Mouse (Mus musculus) layer of hippocampus, adult 8-10 months (tissue): ENCODE measurements around the gene Traf3ip2. TPM values are rescaled to one million over a fixed set of nuclear protein-coding genes. Genes with fewer than 3 reads are reported as not detected.

Experiments used
- DNase-seq, 2 experiments: peaks; one replicate each; pipeline ENCODE4 v3.0.0; 2022; ENCODE audit warnings: low spot score in 2 of 2
- total RNA-seq, 4 experiments: library from RNA; stranded (reverse); gene quantifications; 2 replicates each; pipeline ENCODE4 v1.2.4; 2022

The Traf3ip2 gene
- total RNA-seq, 4 experiments from 2014 or later = 1.1 to 5.0 (median 2.8) TPM

DNA sequence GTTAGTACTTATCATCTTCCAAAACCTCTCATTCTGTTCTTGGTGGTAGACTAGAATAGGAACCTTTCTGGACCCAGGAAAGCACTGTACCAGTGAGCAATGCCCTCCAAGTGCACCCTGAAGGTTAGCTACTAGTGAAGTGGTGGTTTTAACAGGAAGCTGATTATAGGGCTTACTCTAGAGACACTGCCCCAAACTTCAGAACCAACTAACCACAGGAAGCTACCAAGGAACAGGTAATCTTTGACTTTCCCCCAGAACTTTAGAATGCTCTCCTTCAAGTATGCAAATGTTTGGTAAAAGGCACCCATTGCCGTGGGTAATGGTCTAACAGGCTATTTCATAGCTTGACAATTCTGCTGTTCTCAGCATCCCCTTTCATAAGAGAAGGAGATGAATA, 12.6 kb upstream of the Traf3ip2 start:
- no peak for DNase-seq

DNA sequence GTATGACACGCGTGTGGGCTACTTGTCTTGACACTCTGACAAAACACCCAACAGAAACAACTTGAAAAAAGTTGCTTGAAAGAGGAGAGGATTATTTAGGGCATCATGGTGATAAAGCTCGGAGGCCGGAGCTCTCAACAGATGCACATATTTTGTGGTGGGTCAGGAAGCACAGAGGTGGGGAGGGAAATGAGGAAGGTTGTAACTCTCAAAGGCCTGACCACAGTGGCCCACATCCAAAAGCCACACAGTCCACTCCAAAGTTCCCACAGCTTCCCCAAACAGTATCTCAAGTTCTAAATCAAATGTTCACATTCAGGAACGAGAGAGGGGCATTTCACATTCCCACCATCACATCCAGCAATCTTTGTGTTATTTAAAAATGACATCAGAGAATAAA, 11.7 kb upstream of the Traf3ip2 start:
- no peak for DNase-seq

DNA sequence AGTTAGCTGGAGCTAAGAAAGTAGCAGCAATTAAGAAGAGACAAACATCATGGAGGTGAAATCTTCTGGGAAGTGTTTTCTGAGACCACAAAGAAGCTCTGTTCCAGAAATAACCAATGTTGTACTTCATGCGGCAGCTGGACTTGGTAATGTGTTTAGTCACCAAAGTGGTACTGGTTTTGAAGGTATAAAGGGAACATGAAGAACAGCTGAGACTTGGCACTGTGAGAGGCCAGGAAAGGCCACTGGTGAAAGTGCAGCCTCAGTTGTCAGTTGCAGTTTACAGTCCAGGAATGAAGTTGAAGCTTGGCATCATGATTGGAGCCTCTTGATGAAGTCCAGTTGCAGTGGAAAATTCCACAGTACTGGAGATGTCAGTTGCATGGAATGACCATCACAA, 6.3 kb upstream of the Traf3ip2 start:
- DNase-seq = no peak

DNA sequence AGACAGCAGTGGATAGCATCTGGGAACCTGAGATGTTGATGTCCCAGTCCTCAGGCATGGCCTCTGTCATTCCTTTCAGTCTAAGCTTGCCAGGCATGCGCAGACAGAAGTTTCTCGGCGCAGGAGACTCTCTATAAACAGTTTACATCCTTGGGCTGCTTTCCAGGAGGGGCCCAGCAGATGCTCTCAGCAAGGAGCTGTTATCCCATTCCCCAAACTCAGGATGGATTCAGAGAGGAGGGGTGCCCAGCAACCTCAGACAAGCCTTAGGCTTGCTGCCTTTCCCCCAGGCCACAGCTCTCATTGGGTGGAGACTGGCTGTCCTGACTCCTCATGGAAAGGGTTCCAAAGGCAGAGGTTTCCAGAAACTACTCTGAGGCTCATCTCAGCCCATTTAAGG, 1.5 kb upstream of the Traf3ip2 start:
- no peak for DNase-seq

DNA sequence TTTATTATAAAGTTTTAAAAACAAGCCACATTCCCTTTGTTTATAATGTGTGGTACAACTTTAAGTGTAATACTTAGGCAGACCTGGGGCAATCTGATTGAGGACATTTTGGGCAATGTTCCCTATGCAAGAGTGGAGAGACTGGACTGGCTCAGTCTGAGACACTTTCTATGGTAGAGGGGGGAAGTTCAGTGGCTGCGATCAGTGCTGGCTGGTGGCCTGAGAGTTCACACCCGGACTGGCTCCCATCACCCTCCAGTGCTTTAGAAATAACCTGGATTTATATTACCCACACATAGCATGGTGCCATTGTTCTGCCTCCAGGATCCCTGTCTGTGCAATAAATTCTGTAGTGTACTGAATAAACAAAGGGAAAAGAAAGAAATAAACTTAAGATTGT, 603 bp upstream of the Traf3ip2 start:
- DNase-seq = no peak

DNA sequence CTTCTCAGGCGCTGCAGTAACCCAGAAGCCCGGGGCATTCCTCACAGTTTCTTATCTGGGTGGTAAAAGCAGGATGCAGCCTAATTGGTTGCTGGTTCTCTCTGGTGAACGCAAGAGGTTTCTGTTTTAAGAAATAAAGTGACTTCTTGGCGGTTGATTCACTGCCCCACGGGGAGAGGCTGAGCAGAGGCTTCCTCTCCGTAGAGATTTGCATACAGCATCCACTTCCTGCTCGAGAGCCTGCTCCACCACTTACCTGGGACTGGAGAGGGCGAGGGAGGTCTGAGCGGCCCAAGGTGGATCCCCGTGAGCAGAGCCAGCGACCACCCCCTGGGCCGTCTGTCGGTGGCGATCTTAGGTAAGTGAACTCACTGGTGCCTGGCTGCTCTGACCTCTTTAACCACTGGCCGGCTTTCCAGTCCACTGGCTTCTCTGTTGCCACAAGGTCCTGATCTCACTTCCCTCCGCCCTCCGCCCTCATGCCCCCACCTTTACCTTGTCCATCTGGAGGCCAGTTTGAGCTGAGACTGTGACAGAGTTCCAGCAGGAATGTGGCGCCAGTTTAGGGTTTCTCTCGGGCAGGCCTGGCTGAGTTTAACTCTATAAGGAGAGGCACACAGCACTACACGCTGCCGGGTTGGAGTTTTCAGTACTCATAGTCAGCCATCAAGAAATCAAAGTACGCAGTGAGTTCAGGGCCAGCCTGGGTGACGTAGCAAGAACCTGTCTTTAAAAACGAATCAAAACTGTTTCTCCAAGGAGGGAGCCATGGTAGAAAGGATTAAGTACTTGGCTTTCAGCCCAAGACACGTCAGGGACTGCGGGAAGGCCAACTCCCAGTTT, 476 bp downstream of the Traf3ip2 start:
- DNase-seq = no peak

DNA sequence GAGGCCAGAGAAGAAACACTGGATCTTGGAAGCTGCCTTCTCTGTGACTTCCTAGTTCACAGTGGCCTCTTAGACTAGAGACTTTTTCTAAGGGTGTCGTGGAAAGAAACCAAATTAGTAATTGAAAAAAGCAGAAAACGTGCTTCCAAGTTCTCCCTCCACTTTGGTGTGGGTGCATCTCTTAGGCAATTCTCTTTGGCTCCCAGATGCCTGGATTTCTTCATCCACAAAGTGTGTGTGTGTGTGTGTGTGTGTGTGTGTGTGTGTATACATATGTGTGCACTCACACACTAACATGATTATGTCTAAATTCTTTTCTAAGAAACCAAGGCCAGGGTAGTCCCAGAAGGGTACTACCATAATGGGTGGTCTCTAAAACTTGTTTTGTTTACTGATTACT, 1.2 kb downstream of the Traf3ip2 start:
- DNase-seq = no peak

DNA sequence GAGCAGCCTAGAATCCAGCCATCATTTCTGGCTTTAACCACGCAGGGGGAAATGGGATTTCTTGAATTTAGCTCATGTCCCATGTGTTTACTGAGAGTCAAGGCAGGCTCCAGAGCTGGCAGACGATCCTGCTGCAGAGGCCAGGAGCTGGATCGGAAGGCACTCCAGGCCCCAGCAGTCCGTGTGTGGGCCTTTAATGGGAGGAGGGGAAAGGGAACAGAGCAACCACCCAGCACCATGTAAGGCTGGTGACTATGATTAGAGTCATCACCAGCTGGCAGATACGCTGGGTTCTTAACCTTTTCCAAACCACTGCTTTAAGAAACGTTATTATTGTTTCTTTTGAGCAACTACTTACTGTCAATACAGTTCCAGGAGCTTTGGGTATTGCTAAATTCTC, 1.9 kb downstream of the Traf3ip2 start:
- no peak for DNase-seq

DNA sequence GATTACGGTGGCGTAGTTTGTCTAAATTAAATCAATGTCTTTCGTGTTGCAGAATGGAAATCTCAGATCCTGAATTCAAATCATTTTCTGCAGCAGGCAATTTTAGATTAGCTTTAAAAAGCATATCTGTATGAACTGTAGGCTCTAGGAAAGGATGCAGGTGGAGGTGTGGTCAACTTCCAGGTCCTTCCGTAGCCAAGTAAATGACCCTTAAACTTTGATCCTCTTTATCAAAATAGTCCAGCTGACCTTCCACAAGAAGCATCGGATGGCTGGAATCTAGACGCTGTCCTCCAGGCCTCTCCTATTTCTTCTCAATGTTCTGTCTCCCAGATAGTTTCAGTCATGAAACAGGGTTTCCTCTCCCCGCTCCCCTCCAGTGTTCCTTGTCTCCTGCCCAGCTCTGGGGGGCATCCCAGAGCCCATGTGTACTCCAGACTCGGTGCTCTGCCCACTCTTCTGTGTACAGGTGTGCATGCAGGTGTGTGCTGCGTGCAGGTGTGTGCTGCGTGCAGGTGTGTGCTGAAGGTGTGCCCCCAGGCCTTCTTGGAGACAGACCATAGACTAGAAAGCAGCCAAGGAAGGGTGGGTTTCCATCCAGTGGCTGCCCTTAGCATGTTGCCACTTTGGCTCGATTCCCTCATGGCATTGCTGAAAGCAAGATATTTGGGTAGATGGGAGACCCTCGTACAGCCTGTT, 2.9 kb downstream of the Traf3ip2 start:
- DNase-seq = no peak

DNA sequence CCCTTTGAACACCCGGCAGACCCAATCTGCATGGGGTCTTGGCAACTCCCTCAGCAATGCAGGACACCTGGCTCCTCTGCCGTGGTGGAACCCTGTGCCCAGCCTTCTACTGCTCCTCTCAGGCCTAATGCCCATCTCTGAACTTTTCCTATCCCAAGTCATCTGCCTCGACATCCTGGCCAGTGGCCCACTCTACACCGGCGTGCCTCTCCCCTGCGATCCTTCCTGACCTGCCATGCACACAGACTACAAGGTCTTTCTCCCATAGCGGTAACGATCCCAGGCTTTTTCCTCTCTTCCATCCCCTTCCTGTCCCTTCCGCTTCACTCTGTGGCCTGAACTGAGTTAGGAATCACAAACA, 3.5 kb downstream of the Traf3ip2 start:
- DNase-seq = no peak

DNA sequence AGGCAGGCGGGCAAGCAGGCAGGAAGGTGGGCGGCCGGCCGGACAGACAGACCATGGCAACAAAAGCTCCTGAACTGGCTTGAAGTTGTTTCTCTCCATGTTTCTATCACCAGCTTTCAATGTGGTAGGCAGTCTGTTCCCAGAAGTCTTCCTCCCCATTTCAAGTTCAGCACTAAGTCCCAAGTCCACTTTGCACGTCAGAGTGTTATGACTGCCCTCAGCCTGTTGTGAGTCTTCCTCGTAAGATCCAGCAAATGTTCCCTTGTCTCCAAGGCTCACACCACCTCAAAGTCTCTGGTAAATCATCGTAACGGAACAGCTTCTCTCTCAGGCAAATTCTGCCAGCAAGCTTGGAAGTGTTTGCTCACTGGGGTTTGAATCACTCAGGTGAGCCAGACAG, 3.9 kb downstream of the Traf3ip2 start:
- DNase-seq = no peak

DNA sequence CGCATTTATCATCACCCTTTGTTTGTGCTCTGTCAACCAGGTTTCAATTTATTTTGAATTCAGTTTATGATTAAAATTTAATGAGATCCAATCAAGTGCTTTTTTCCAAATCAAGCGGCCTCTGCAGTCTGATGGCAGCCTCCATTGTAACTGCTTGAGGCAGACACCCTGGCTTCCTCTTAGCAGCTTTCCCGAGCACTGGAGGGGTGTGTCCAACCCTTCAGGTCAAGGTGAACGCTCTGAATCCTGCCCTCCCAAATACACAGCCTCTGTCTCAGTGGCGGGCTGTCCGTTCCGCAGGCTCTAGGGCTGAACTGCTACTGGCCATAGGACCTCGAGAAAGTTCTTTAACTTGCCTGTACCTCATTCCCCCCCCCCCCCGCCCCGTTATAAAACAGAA, 5.7 kb downstream of the Traf3ip2 start:
- DNase-seq = no peak

DNA sequence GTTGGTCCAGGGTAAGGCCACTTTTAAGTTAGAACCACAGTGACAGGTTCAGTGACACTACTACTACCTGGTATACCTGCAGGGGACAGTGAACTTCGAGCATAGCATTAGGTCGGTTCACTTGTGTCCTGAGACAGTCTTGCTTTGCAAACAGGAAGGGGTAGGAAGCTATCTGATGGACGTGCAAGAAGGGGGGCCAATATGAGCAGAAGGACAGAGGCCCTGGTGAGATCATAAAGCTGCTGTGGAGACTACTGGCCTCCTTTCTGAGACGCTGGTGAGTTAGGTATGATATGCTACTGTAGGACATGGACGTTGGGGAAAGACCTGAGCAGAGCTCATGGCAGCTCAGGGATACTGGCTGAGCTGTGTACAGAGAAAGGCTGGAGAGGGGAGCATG, 7.9 kb downstream of the Traf3ip2 start:
- no peak for DNase-seq

DNA sequence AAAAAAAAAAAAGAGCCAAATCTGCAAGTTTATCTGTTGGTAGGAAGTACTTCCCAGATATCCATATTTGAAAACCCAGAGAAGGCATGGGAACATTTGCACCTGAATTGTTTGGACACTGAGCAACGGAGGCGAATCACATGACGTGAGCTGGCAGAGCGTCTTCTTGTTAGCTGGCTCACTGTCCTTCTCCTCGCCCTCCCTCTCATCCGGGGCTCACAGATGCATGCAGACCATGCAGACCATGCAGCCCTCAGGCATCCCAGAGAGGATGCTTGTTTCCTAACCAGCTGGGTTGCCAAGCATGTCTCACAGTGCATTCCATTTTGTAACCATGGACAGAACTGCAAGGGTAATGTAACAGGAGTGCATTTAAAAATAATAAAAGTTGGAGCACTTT, 11.1 kb downstream of the Traf3ip2 start:
- no peak for DNase-seq

DNA sequence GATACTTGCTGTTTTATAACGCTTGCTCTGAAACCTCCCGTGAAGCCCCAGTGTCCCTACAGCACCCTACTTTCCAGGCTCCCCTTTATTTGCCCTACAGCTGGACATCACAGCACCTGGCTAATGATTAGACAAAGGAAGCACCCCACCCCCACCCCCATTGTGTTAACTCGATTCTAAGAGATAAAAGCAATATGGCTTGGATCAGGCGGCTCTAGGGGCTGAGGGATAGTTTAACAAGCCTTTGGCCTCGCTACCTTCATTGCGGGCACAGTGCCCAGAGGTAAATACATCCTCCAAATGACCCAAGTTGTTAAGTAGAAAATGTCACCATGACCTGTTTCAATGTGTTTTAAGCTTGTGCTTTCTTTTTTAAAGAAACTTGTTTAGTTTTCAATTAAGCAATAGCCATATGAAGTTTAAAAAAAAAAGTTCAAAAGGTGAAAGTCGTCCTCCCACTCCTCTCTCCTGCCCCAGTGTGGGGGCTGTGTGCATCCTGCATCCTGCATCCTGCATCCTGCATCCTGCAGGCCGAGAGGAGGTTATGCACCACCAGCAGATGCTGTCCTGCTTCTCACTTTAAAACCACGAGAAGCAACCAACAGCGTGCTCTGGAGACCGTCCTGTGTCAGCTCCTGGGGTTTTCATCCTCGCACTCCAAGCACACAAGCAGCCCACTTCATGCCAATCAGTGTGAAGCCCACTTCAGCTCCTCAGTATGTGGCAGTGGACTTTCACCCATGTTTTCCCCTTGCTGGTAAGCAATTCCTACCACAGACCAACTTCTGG, 12.3 kb downstream of the Traf3ip2 start:
- no peak for DNase-seq

DNA sequence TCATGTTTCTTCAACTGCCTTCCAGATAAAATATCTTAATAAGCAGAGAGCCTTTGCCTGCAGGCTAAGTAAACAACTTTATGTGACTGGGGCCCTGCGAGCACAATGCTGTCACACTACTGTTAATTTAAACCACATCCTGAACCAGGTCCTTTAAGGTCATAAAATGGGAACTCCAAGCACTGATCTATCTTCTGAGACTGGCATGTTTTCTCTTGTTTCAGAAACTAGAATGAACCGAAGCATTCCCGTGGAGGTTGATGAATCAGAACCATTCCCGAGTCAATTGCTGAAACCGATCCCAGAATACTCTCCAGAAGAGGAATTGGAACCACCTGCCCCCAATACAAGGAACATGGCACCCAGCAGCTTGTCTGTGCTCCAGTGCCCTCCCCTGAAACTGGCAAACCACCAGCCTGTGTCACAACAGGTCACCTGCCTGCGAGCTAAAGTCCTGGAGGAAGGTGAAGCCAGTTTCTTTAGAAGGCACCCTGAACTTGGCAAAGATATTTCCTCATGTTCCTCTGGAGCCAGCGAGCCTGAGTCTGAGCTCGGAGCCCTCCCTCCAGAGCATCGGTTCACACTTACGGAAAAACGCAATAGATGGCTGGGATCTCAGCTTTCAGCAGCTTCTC, 13.0 kb downstream of the Traf3ip2 start:
- no peak for DNase-seq

DNA sequence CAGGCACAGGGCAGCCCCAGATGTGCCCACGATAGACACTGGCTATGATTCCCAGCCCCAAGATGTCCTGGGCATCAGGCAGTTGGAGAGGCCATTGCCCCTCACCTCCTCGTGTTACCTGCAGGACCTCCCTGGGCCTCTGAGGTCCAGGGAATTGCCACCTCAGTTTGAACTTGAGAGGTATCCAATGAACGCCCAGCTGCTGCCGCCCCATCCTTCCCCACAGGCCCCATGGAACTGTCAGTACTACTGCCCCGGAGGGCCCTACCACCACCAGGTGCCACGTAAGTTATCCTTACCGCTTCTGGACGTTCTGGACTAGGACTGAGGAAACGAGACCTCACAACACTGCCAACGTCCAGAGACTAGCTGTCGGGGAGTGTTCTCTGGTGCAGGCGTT, 13.6 kb downstream of the Traf3ip2 start:
- no peak for DNase-seq

DNA sequence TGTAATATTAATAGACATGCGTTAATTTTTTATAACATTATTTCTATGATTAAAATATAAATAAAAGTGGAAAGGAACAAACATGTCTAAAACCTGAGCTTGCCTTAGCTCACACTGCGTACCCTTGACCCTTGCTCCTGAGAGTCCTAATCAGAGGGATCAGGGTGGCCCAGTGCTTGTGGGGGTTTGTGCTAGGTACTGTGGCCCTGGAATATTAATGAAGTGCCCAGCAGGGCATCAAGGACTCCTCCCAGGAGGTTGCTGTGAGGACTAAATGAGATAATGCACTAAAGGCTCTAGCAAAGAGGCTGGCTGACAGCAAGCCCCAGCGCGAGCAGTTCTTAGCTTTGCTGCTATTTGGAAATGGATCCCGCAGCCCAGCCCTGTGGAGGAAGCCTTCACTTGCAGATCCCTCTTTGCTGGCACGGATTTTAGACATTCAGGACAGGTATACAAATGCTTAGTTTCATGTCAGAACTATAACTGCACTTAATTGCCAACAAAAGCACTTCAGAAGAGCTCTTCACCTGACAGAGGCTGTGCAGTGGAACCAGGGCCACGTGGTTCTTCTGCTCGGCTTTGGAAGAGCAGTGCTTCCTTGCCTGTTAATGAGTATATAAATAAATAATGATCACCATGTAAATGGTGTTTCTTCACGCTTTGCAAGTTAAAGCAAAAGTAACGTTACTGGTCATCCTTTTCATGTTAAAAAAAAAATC, 16.2 kb downstream of the Traf3ip2 start:
- DNase-seq = no peak

DNA sequence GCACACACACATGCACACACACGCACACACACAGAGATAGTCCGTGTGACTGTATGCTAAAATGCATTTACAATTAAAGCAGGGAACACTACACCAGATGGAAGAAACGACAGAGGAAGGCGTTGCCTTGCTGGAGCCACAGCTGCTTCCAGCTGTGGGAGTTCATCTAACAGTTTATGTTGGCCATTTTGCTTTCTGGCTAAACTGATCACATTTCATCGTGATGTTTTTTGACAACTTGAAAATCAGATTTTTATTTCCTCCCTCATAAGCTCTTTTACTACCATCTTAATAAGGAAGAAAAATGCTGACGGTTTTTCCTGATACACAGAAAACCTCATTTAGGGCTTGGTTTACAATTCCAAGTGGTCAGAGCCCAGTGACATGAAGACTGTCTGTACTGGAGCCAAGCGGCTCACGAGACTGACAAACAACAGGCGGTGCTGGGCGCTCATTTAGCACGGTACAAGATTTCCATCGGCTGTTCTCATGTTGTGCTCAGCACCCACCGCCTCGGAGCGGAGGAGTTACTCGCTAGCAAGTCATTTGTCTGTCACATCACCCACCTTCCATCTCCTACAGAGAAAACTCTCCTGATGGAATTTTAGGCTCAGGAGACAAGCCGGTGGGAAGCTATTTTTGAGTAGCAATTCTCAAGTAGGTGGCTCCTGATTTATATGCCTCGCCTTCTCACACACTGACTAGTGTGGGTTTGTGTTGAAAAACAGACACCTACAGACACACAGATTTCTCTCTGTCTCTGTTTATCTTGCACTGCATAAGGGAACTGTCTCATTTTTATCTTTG, 17.2 kb downstream of the Traf3ip2 start:
- peak; percentile 70 to 78 for DNase-seq

DNA sequence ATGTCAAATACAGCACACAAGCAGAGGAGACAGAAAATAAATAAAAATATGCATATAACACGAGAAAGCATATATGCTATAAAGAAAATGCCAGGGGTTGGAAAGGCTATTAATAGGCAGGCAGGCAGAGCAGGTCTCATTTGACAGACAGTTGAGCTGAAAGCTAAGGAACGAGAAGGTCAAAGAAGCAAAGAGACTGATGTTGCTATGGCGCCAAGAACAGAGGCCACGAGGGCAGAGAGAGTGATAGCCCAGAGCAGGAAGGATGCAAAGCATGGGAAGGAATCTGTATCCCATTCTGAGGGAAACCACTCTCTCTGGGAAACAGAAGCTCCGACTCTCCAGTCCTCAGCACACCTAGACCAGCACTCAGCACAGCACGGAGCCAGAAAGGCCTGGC, 18.1 kb downstream of the Traf3ip2 start:
- DNase-seq = no peak
